Mouse (Mus musculus): ENCODE data around the gene Tbc1d2b. TPM values are rescaled to one million over a fixed set of nuclear protein-coding genes. Genes with fewer than 3 reads are reported as not detected.

The Tbc1d2b gene
- polyA plus RNA-seq, 1 experiment: 46.4 TPM

DNA sequence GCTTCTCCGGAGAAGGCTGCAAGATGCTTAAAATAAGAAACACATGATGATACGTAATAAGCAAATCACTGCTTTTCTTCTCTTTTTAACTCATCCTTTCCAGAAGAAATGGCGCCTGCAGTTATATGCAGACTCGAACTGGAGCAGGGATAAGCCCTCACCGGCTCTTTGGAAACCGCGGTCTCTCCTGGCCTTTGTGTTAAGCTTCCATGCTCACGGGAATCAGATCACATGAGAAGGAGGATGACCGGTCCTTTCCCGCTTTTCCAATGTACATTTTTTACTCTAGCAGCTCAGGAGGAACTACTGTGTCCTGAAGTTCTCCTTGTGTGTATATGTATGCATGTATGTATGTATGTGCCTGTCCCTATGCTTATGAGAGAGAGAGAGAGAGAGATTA lies 3.7 kb downstream of the Tbc1d2b start:
- Histone ChIP-seq H3K4me3 (replicated peaks; ENCODE audit: extremely low read depth, low read depth, low read length) (no peak overlapping the region), H3K4me1 (ENCODE audit: control insufficient read depth, insufficient read depth, low read length) (peaks cover 11% of the 10 kb centered on the region)
- TF ChIP-seq CTCF (IDR thresholded peaks at IDR 0.05; ENCODE audit: insufficient read depth, low read length): no peak
- no peak for TF ChIP-seq POLR2A (IDR thresholded peaks at IDR 0.05; ENCODE audit: borderline replicate concordance, extremely low read depth, low read depth, low read length)
- DNase-seq: peak; percentile 1
- WGBS: 90% methylated on average over 10 of the region's 10 CpGs

DNA sequence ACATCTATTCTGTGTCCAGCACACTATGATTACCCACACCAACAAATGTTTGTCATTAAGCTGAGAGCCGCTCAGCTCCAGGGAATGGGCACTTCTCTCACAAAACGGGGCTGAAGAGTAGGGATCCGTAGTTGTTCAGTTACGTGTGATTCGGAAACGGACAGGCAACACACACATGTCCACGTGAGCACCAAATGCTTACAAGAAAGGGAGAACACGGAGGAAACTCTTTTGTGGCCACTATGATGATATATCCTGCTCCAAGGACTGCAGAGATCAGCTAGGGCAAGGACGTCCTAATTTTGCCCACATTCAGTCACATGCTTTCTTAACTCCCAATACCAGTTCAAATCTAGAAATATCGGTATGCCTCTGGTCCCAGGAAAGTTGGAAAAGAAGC lies 4.5 kb downstream of the Tbc1d2b start:
- Histone ChIP-seq H3K4me1 (ENCODE audit: control insufficient read depth, insufficient read depth, low read length) (peaks cover 12% of the 10 kb centered on the region), H3K4me3 (replicated peaks; ENCODE audit: extremely low read depth, low read depth, low read length) (no peak overlapping the region)
- DNase-seq: no peak
- TF ChIP-seq POLR2A (IDR thresholded peaks at IDR 0.05; ENCODE audit: borderline replicate concordance, extremely low read depth, low read depth, low read length) (no peak), CTCF (IDR thresholded peaks at IDR 0.05; ENCODE audit: insufficient read depth, low read length) (no peak)
- WGBS: 87% methylated on average over 10 of the region's 10 CpGs

DNA sequence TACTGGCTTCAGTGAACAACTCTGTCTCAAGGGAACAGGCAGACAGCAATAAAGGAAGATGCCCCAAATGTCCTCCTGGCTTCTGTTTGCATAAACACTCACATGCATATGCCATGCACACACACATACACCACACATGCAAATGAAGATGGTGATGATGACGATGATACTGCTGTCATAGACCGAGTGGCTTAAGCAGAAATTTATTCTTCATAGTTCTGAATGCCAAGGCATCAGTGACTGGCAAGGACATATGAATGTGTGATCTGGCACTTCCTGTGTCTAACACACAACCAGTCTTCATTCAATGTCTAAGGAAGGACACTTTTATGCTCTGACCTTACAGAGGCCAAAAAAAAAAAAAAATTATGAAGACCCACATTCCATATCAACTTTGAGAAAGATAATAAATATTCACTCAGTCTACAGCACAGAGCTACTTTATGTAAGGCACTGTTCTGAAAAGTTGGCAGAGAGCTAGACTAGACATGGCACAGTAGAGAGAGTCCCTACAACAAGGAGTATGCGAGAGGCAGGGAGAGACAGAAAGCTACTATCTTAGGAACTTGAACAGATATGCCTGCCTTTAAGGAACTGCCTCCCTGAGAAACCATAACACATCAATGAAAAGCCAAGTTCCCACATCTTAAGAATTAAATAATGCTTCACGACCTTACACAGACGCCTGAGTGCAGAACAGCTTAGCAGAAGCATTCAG lies 5.1 kb downstream of the Tbc1d2b start:
- Histone ChIP-seq H3K4me3 (replicated peaks; ENCODE audit: extremely low read depth, low read depth, low read length) (no peak overlapping the region), H3K4me1 (ENCODE audit: control insufficient read depth, insufficient read depth, low read length) (peaks cover 18% of the 10 kb centered on the region)
- DNase-seq: peak; percentile 1
- WGBS: 75% methylated on average over 5 of the region's 5 CpGs
- no peak for TF ChIP-seq POLR2A (IDR thresholded peaks at IDR 0.05; ENCODE audit: borderline replicate concordance, extremely low read depth, low read depth, low read length)
- no peak for TF ChIP-seq CTCF (IDR thresholded peaks at IDR 0.05; ENCODE audit: insufficient read depth, low read length)

DNA sequence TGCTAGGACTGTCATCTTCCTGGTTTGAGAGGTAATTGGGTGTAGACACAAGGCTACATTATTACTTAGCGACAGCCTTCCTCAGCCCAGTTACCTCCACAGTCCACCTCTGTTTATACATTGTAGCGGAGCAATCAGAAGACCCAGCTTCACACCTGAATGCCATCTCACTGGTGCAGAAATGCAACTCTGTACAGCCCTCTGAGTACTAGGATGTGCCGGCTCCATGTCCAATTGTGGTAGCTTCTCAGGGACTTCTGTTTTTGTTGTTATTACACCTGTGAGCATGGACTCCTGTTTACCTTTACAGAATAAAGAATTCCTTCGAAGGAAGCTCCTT lies 7.3 kb downstream of the Tbc1d2b start:
- no peak for DNase-seq

DNA sequence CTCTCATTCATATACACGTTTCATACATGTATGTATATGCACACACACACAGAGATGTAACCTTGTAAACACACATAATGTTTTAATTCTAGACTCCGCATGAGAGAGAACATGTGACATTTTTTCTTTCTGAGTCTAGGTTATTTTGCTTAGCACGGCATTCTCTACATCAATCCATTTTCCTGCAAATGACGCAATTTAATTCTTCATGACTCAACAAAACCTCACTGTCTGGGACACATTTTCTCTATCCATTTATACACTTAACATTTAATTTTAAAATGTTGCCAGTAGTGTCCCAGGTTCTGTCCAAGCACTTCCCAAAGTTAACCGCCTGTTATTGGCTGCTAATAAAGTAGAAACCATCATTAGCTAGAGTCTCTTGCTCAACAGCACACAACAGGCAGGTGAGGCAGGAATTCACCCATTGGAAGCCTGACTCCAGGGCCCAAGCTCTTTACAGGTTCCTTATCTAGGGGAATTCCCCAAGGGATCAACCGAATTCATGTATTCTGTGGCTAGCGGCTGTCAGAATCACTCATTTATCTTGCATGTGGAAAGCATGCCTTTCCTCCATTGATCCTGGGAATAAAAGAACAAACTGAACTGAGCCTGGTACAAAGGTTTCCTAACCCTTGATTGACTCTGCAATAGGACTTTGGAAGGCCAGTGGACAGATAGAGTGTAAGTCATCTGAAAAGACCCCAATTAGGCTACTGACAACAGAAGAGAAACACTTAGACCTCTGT lies 7.8 kb downstream of the Tbc1d2b start:
- TF ChIP-seq POLR2A (IDR thresholded peaks at IDR 0.05; ENCODE audit: borderline replicate concordance, extremely low read depth, low read depth, low read length) (no peak), CTCF (IDR thresholded peaks at IDR 0.05; ENCODE audit: insufficient read depth, low read length) (no peak)
- WGBS: 76% methylated on average over 7 of the region's 7 CpGs
- peaks cover 23% of the 10 kb centered on the region for H3K4me1 ChIP-seq (ENCODE audit: control insufficient read depth, insufficient read depth, low read length)
- DNase-seq: no peak
- H3K4me3 ChIP-seq (replicated peaks; ENCODE audit: extremely low read depth, low read depth, low read length): no peak overlapping the region

More for the DNA sequence above, 7.3 kb downstream of the Tbc1d2b start:
- TF ChIP-seq CTCF (IDR thresholded peaks at IDR 0.05; ENCODE audit: insufficient read depth, low read length): no peak
- TF ChIP-seq POLR2A (IDR thresholded peaks at IDR 0.05; ENCODE audit: borderline replicate concordance, extremely low read depth, low read depth, low read length): no peak
- Histone ChIP-seq H3K4me3 (replicated peaks; ENCODE audit: extremely low read depth, low read depth, low read length) (no peak overlapping the region), H3K4me1 (ENCODE audit: control insufficient read depth, insufficient read depth, low read length) (peaks cover 25% of the 10 kb centered on the region)
- WGBS: 95% methylated on average over 4 of the region's 4 CpGs

DNA sequence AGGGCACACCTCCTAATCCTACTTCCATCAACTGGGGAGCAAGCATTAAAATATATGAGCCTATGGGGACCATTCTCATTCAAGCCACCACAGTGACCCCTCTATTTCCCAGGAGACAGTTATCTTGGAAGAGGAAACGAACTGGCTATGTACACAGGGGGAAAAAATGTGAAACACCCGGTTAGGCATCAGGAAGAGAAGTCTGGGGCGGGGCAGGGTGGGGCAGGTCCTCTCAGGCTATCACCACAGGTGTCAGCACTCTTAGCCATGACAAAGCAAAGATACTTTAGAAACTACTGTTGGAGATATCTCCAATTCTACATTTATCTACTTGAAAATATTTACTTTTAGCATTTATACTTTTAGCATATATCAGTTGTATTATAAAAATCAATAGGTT lies 8.5 kb downstream of the Tbc1d2b start:
- 46% methylated on average over 3 of the region's 3 CpGs for WGBS
- H3K4me3 ChIP-seq (replicated peaks; ENCODE audit: extremely low read depth, low read depth, low read length): no peak overlapping the region
- no peak for DNase-seq

DNA sequence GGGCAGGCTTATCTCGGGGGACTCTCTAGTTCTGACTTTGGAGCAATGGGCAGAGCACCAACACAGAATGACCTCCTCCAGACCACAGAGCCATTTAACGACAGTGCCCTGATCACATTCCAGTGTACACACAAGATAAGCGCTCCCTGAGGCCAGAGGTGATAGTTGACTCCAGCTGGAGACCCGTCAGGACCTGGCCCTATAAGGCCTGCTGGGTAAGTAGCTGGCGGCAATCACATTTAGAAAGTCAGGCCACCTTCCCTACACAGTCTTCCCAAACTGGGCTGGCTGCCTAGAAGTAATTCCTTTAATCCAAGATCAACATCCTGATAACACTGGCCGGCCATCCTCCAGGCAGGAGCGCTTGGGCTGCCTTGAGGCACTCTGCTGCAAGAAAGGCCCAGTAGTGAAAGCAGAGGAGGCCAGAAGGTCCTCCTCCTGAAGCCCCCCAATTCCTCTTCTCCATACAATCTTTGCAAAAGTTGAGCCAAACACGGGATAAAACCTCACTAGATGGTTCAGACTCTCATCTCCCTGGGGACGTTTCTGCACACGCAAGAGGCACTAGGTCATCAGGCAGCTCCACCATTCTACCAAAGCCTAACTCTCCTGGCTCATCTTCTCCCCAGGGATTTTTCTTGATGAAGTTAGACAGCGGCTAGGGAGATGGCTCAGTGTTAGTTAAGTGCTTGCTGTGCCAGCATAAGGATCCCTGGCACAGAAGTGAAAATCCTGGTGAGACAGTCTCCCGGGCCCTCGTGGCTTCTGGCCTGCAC lies 9.8 kb downstream of the Tbc1d2b start:
- TF ChIP-seq POLR2A (IDR thresholded peaks at IDR 0.05; ENCODE audit: borderline replicate concordance, extremely low read depth, low read depth, low read length): no peak
- TF ChIP-seq CTCF (IDR thresholded peaks at IDR 0.05; ENCODE audit: insufficient read depth, low read length): no peak
- 37% methylated on average over 13 of the region's 13 CpGs for WGBS
- no peak for DNase-seq
- Histone ChIP-seq H3K4me1 (ENCODE audit: control insufficient read depth, insufficient read depth, low read length) (peaks cover 27% of the 10 kb centered on the region), H3K4me3 (replicated peaks; ENCODE audit: extremely low read depth, low read depth, low read length) (no peak overlapping the region)

More for the DNA sequence above, 8.5 kb downstream of the Tbc1d2b start:
- H3K4me1 ChIP-seq (ENCODE audit: control insufficient read depth, insufficient read depth, low read length): peaks cover 23% of the 10 kb centered on the region
- no peak for TF ChIP-seq CTCF (IDR thresholded peaks at IDR 0.05; ENCODE audit: insufficient read depth, low read length)
- TF ChIP-seq POLR2A (IDR thresholded peaks at IDR 0.05; ENCODE audit: borderline replicate concordance, extremely low read depth, low read depth, low read length): no peak

DNA sequence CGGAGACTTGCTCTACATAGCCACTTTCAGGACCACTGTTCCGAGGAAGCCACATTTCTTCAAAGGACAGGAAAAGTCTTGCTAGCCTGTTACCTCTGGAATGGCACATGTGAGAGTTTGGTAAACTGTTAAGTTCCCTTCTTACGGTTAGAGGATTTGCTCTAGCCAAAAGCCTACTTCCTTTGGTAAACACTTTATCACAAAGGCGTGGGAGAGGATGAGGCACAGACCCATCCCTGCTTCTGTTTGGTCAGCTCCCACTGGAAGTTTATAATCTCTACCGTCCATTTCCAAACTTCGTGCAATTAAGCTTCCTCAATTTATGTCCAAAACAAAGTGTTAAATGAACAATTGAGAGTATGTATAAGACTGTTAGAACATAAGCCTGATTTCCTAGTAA lies 10.5 kb downstream of the Tbc1d2b start:
- Histone ChIP-seq H3K4me1 (ENCODE audit: control insufficient read depth, insufficient read depth, low read length) (peaks cover 27% of the 10 kb centered on the region), H3K4me3 (replicated peaks; ENCODE audit: extremely low read depth, low read depth, low read length) (no peak overlapping the region)
- no peak for DNase-seq
- 15% methylated on average over 6 of the region's 6 CpGs for WGBS
- TF ChIP-seq CTCF (IDR thresholded peaks at IDR 0.05; ENCODE audit: insufficient read depth, low read length): no peak
- no peak for TF ChIP-seq POLR2A (IDR thresholded peaks at IDR 0.05; ENCODE audit: borderline replicate concordance, extremely low read depth, low read depth, low read length)

DNA sequence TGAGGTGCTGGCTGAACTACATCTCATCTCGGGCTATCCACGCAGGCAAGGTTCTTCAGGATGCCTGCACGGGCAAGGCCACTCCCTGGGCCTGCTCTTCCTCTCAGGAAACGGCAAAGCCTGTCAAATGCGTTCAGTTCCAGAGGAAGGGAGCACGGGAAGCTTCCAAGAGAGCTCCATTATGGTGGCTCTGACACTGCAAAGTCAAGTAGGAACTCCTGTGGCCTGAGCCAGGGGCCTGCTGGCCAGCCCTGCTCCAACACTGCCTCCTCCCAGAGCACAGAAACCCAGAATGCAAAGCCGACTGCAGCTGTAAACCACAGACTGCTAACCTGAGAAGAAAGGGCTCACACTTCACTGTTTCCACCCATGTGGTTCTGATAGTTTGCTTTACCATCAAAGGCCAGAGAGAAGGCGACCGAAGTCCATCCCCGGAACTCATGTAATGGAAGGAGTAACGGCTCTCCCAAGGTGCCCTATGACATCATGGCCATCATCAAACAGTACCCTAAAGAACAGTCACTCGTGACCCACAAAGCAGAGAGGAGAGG lies 11.1 kb downstream of the Tbc1d2b start:
- 62% methylated on average over 12 of the region's 12 CpGs for WGBS
- DNase-seq: no peak
- peaks cover 27% of the 10 kb centered on the region for H3K4me1 ChIP-seq (ENCODE audit: control insufficient read depth, insufficient read depth, low read length)
- H3K4me3 ChIP-seq (replicated peaks; ENCODE audit: extremely low read depth, low read depth, low read length): no peak overlapping the region
- TF ChIP-seq POLR2A (IDR thresholded peaks at IDR 0.05; ENCODE audit: borderline replicate concordance, extremely low read depth, low read depth, low read length) (no peak), CTCF (IDR thresholded peaks at IDR 0.05; ENCODE audit: insufficient read depth, low read length) (no peak)

All from lung, adult 2 months (tissue).